Mouse (Mus musculus) neural tube, embryonic 11.5 days (tissue): ENCODE data around the gene Lpin1. TPM values are rescaled to one million over a fixed set of nuclear protein-coding genes. Genes with fewer than 3 reads are reported as not detected.

Source experiments
- ATAC-seq: fragments of 200-750 bp; cut with Nextera tagmentation; 2 replicates; pipeline ENCODE4 v1.8.0; 2017; ENCODE audit warnings: moderate number of reproducible peaks, mild to moderate bottlenecking, moderate TSS enrichment, moderate library complexity; ENCODE audit not compliant: insufficient read depth, low FRiP score, low TSS enrichment
- DNase-seq: peaks from one replicate; pipeline ENCODE4 v3.0.0-alpha.2; 2015; ENCODE audit warnings: low spot score
- H3K27ac ChIP-seq: fragments of 300-500 bp; sonication (generic); 2 replicates; pipeline ENCODE4 v1.5.1; 2014; ENCODE audit warnings: low read depth, mild to moderate bottlenecking, low read length
- H3K27me3 ChIP-seq: fragments of 300-500 bp; sonication (generic); 2 replicates; pipeline ENCODE4 v1.6.1; 2014; ENCODE audit warnings: mild to moderate bottlenecking, low read length, mixed read lengths; ENCODE audit not compliant: control insufficient read depth, insufficient read depth
- H3K36me3 ChIP-seq: fragments of 300-500 bp; sonication (generic); 2 replicates; pipeline ENCODE4 v1.6.1; 2014; ENCODE audit warnings: mild to moderate bottlenecking, low read length, moderate library complexity, mixed read lengths; ENCODE audit not compliant: control insufficient read depth, insufficient read depth
- H3K4me1 ChIP-seq: fragments of 300-500 bp; sonication (generic); 2 replicates; pipeline ENCODE4 v1.6.1; 2014; ENCODE audit warnings: low read length, mixed read lengths; ENCODE audit not compliant: control insufficient read depth, insufficient read depth
- H3K4me2 ChIP-seq: fragments of 300-500 bp; sonication (generic); 2 replicates; pipeline ENCODE4 v1.6.1; 2014; ENCODE audit warnings: low read depth, mild to moderate bottlenecking, moderate library complexity
- H3K4me3 ChIP-seq: fragments of 300-500 bp; sonication (generic); 2 replicates; pipeline ENCODE4 v1.5.1; 2014; ENCODE audit warnings: low read depth, low read length
- H3K9ac ChIP-seq: fragments of 300-500 bp; sonication (generic); 2 replicates; pipeline ENCODE4 v1.6.1; 2014; ENCODE audit warnings: mild to moderate bottlenecking, low read length
- H3K9me3 ChIP-seq: fragments of 300-500 bp; sonication (generic); 2 replicates; pipeline ENCODE4 v1.6.1; 2016; ENCODE audit warnings: low read length; ENCODE audit not compliant: control insufficient read depth
- WGBS: fragments of 180-500 bp; shearing (Covaris S2); extraction: QIAGEN DNeasy Blood & Tissue Kit; methylation state at CpG from one replicate; pipeline ENCODE4 v1.1.7; 2014; 5-methylcytosine and 5-hydroxymethylcytosine counted together
- polyA plus RNA-seq: library from polyadenylated mRNA; unstranded; fragments of >200 nt; fragmentation: Nextera tagmentation; extraction: Ambion mirVana; gene quantifications from 2 replicates; pipeline ENCODE4 v1.2.1, GENCODE M21; 2014

The Lpin1 gene
- polyA plus RNA-seq, 1 experiment from 2014 or later = 12.0 TPM

- no peak overlapping the region for H3K4me3 ChIP-seq
- no peak overlapping the region for H3K9ac ChIP-seq
- H3K36me3 ChIP-seq = peaks cover 4% of the 10 kb centered on the region; the same call in 1 of the 2 replicates
- H3K4me1 ChIP-seq = no peaks in the 10 kb centered on the region
- 95% methylated on average over 10 of the region's 10 CpGs for WGBS
- no peak overlapping the region for H3K4me2 ChIP-seq
- H3K27me3 ChIP-seq = no peaks in the 10 kb centered on the region
- ATAC-seq (no peak), DNase-seq (no peak)
- H3K27ac ChIP-seq = no peak overlapping the region
- H3K9me3 ChIP-seq = no peaks in the 10 kb centered on the region
These were observed 39.5 kb downstream of the Lpin1 start for GRCm38 (mm10) chr12:16571278-16571677.

- WGBS = 91% methylated on average over 10 of the region's 10 CpGs
- Histone ChIP-seq H3K4me1 (no peaks in the 10 kb centered on the region), H3K27me3 (no peaks in the 10 kb centered on the region), H3K27ac (no peak overlapping the region), H3K4me2 (no peak overlapping the region), H3K4me3 (no peak overlapping the region), H3K36me3 (peaks cover 4% of the 10 kb centered on the region; the same call in 1 of the 2 replicates), H3K9ac (no peak overlapping the region), H3K9me3 (no peaks in the 10 kb centered on the region)
- no peak for ATAC-seq
- DNase-seq = no peak
These were observed 40.2 kb downstream of the Lpin1 start for GRCm38 (mm10) chr12:16570371-16571060.

DNA sequence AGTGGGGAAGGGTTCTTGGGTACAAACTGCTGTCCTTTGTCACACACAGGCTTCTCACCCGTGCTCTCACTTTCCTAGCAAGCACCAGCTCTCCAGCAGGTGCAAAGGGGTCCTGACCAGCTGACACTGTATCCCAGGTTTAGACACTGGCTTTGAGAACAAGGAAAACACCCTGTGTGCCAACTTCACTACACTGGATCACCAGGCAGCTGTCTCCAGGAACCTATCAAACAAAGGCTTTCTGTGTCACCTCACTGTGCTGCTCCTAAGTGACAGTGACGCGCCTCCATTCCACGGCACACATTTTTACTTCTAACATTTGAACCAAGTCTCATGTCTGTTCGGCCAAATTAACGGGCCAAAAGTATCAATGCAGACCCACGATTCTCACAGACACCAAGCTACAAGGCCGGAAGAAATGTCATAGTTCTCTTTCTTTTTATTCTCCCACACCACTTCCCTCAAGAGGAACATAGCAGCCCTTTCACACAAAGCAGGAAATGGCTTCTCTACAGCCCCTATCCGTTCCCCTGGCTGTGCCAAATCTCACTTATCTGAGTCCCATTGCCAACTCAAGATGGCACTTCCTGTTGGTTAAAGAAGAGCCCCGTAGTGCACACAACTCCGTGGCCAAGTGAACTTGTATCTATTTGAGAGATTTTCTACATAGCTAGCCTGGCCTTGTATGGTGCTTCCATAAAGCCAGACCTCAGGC, 41.7 kb downstream of the Lpin1 start:
- Histone ChIP-seq H3K9ac (no peak overlapping the region), H3K9me3 (no peaks in the 10 kb centered on the region), H3K4me1 (no peaks in the 10 kb centered on the region), H3K4me2 (no peak overlapping the region), H3K36me3 (peaks cover 4% of the 10 kb centered on the region; the same call in 1 of the 2 replicates), H3K4me3 (no peak overlapping the region), H3K27ac (no peak overlapping the region), H3K27me3 (no peaks in the 10 kb centered on the region)
- DNase-seq (no peak), ATAC-seq (no peak)
- 87% methylated on average over 11 of the region's 11 CpGs for WGBS

DNA sequence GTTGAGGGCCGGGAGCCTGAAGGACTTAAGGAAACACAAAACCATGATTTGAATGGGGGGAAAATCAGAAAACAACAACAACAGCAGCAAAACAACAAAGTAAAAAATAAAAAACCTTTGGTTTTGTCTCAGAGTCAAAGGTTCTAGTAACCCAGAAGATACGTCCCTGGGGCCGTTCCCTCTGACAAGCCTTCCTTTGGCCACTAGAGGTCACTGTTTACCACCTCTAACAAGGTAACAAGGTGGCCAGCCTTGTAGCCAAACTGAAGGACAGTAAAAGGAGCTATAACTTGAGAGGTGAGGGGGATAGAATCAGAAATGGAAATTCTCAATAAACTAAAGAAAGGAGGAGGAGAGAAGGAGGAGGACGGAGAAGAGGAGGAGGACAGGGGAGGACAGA, 42.3 kb downstream of the Lpin1 start:
- peak; percentile 72; the same call in 1 of the 2 replicates for ATAC-seq

GRCm38 (mm10) chr12:16568090-16568489, 42.7 kb downstream of the Lpin1 start:
- H3K4me1 ChIP-seq = no peaks in the 10 kb centered on the region
- DNase-seq (no peak), ATAC-seq (no peak)
- peaks cover 4% of the 10 kb centered on the region; the same call in 1 of the 2 replicates for H3K36me3 ChIP-seq
- no peaks in the 10 kb centered on the region for H3K9me3 ChIP-seq
- no peak overlapping the region for H3K4me3 ChIP-seq
- 85% methylated on average over 6 of the region's 6 CpGs for WGBS
- H3K27ac ChIP-seq = no peak overlapping the region
- H3K27me3 ChIP-seq = no peaks in the 10 kb centered on the region
- H3K4me2 ChIP-seq = no peak overlapping the region
- H3K9ac ChIP-seq = no peak overlapping the region

More for the DNA sequence above, 42.3 kb downstream of the Lpin1 start:
- Histone ChIP-seq H3K27me3 (no peaks in the 10 kb centered on the region), H3K4me3 (no peak overlapping the region), H3K9me3 (no peaks in the 10 kb centered on the region), H3K27ac (no peak overlapping the region), H3K4me1 (no peaks in the 10 kb centered on the region), H3K36me3 (peaks cover 4% of the 10 kb centered on the region; the same call in 1 of the 2 replicates), H3K4me2 (no peak overlapping the region), H3K9ac (no peak overlapping the region)
- WGBS = 30% methylated on average over 4 of the region's 4 CpGs
- peak; percentile 65 for DNase-seq

DNA sequence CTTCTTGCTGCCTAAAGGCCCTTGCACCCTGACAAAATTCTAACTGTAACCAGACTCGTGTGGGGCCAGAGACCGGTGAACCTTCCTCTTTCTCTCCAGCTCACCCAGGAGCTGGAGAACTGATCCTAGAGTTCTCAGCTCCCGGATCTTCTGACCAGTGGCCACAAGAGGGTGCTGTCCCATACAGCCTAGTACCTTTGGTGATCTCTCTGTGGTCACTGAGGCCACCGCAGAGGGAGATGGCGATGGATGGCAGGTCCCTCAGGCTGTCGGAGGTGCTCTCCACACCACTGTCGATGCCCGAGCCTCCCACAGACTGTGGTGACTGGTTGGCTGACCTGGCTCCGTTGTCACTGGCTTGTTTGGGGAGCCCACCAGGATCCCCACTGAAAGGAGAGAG, 47.3 kb downstream of the Lpin1 start:
- ATAC-seq = no peak

DNA sequence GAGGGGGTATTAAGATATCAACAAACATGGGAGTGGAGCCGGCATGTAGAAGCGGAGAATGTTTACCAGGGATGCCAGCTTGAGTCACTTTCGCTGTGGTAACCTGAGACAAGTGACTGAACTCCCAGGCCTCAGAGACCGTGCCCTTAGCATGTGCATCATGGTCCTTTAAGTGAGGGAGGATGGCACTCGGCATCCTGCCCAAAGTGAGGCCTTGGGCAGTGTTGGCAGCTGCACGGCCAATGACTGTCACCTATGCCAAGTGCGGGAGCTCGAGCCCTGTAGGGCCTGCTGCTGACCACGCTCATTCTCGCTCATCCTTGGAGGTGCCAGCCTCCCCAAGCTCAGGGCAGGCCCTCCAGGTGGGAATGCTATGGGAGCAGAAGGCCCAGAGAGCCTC, 48.1 kb downstream of the Lpin1 start:
- Histone ChIP-seq H3K4me1 (no peaks in the 10 kb centered on the region), H3K9ac (no peak overlapping the region), H3K27ac (no peak overlapping the region), H3K9me3 (no peaks in the 10 kb centered on the region), H3K4me3 (no peak overlapping the region), H3K27me3 (no peaks in the 10 kb centered on the region), H3K4me2 (no peak overlapping the region), H3K36me3 (peaks cover 2% of the 10 kb centered on the region; the same call in 1 of the 2 replicates)
- WGBS = 92% methylated on average over 10 of the region's 10 CpGs
- DNase-seq (no peak), ATAC-seq (no peak)

More for the DNA sequence above, 47.3 kb downstream of the Lpin1 start:
- H3K27ac ChIP-seq = no peak overlapping the region
- no peaks in the 10 kb centered on the region for H3K27me3 ChIP-seq
- 71% methylated on average over 9 of the region's 9 CpGs for WGBS
- peak; percentile 57 for DNase-seq
- H3K9me3 ChIP-seq = no peaks in the 10 kb centered on the region
- H3K9ac ChIP-seq = no peak overlapping the region
- peaks cover 2% of the 10 kb centered on the region; the same call in 1 of the 2 replicates for H3K36me3 ChIP-seq
- H3K4me1 ChIP-seq = no peaks in the 10 kb centered on the region
- H3K4me3 ChIP-seq = no peak overlapping the region
- no peak overlapping the region for H3K4me2 ChIP-seq

- Histone ChIP-seq H3K4me3 (no peak overlapping the region), H3K27me3 (no peaks in the 10 kb centered on the region), H3K4me1 (no peaks in the 10 kb centered on the region), H3K36me3 (peaks cover 2% of the 10 kb centered on the region; the same call in 1 of the 2 replicates), H3K4me2 (no peak overlapping the region), H3K9ac (no peak overlapping the region), H3K9me3 (no peaks in the 10 kb centered on the region), H3K27ac (no peak overlapping the region)
- DNase-seq (no peak), ATAC-seq (no peak)
- 91% methylated on average over 8 of the region's 8 CpGs for WGBS
These were observed 48.6 kb downstream of the Lpin1 start for GRCm38 (mm10) chr12:16562181-16562580.
